Mouse (Mus musculus): ENCODE results near the gene Ccnjl. TPM values are rescaled to one million over a fixed set of nuclear protein-coding genes. Genes with fewer than 3 reads are reported as not detected.

Gene Ccnjl
- polyA plus RNA-seq, 1 experiment from 2014 or later = 28.0 TPM

GRCm38 (mm10) chr11:43509878-43510277 lies 18.7 kb upstream of the Ccnjl start:
- Histone ChIP-seq H3K4me3 (ENCODE audit: low read depth, low read length) (no peak overlapping the region), H3K27me3 (ENCODE audit: control insufficient read depth, insufficient read depth, low read length) (no peaks in the 10 kb centered on the region), H3K27ac (replicated peaks; ENCODE audit: low read depth, low read length) (no peak overlapping the region), H3K9ac (replicated peaks; ENCODE audit: low read length) (no peak overlapping the region), H3K4me1 (ENCODE audit: control insufficient read depth, insufficient read depth, low read length) (no peaks in the 10 kb centered on the region), H3K36me3 (replicated peaks; ENCODE audit: control insufficient read depth, insufficient read depth, low read depth, low read length) (no peaks in the 10 kb centered on the region), H3K9me3 (replicated peaks; ENCODE audit: control insufficient read depth, low read length) (no peaks in the 10 kb centered on the region), H3K4me2 (ENCODE audit: low read depth, low read length) (no peak overlapping the region)
- WGBS = 94% methylated on average over 5 of the region's 5 CpGs
- ATAC-seq (replicated peaks; ENCODE audit: insufficient number of reproducible peaks, low FRiP score, low TSS enrichment, low read depth) (no peak), DNase-seq (ENCODE audit: low spot score) (no peak)

GRCm38 (mm10) chr11:43512661-43513190 lies 15.9 kb upstream of the Ccnjl start:
- ATAC-seq (replicated peaks; ENCODE audit: insufficient number of reproducible peaks, low FRiP score, low TSS enrichment, low read depth) = no peak
- 62% methylated on average over 2 of the region's 2 CpGs for WGBS
- no peaks in the 10 kb centered on the region for H3K9me3 ChIP-seq (replicated peaks; ENCODE audit: control insufficient read depth, low read length)

GRCm38 (mm10) chr11:43516344-43517021 lies 12.1 kb upstream of the Ccnjl start:
- Histone ChIP-seq H3K9me3 (replicated peaks; ENCODE audit: control insufficient read depth, low read length) (no peaks in the 10 kb centered on the region), H3K4me2 (ENCODE audit: low read depth, low read length) (no peak overlapping the region), H3K9ac (replicated peaks; ENCODE audit: low read length) (no peak overlapping the region), H3K4me3 (ENCODE audit: low read depth, low read length) (no peak overlapping the region), H3K4me1 (ENCODE audit: control insufficient read depth, insufficient read depth, low read length) (no peaks in the 10 kb centered on the region), H3K36me3 (replicated peaks; ENCODE audit: control insufficient read depth, insufficient read depth, low read depth, low read length) (no peaks in the 10 kb centered on the region; the same call in 1 of the 2 replicates), H3K27ac (replicated peaks; ENCODE audit: low read depth, low read length) (no peak overlapping the region), H3K27me3 (ENCODE audit: control insufficient read depth, insufficient read depth, low read length) (no peaks in the 10 kb centered on the region)
- 33% methylated on average over 8 of the region's 8 CpGs for WGBS
- ATAC-seq (replicated peaks; ENCODE audit: insufficient number of reproducible peaks, low FRiP score, low TSS enrichment, low read depth) (peak; percentile 77), DNase-seq (ENCODE audit: low spot score) (peak; percentile 57)

More at GRCm38 (mm10) chr11:43512661-43513190, 15.9 kb upstream of the Ccnjl start:
- no peak overlapping the region for H3K27ac ChIP-seq (replicated peaks; ENCODE audit: low read depth, low read length)
- DNase-seq (ENCODE audit: low spot score) = no peak
- H3K4me3 ChIP-seq (ENCODE audit: low read depth, low read length) = no peak overlapping the region
- no peak overlapping the region for H3K9ac ChIP-seq (replicated peaks; ENCODE audit: low read length)
- H3K36me3 ChIP-seq (replicated peaks; ENCODE audit: control insufficient read depth, insufficient read depth, low read depth, low read length) = no peaks in the 10 kb centered on the region; the same call in 1 of the 2 replicates
- no peak overlapping the region for H3K4me2 ChIP-seq (ENCODE audit: low read depth, low read length)
- no peaks in the 10 kb centered on the region for H3K27me3 ChIP-seq (ENCODE audit: control insufficient read depth, insufficient read depth, low read length)
- H3K4me1 ChIP-seq (ENCODE audit: control insufficient read depth, insufficient read depth, low read length) = no peaks in the 10 kb centered on the region

GRCm38 (mm10) chr11:43517641-43518040 lies 10.9 kb upstream of the Ccnjl start:
- 88% methylated on average over 11 of the region's 11 CpGs for WGBS
- DNase-seq (ENCODE audit: low spot score) = no peak
- Histone ChIP-seq H3K4me3 (ENCODE audit: low read depth, low read length) (no peak overlapping the region), H3K9ac (replicated peaks; ENCODE audit: low read length) (no peak overlapping the region), H3K27me3 (ENCODE audit: control insufficient read depth, insufficient read depth, low read length) (no peaks in the 10 kb centered on the region), H3K4me1 (ENCODE audit: control insufficient read depth, insufficient read depth, low read length) (no peaks in the 10 kb centered on the region), H3K4me2 (ENCODE audit: low read depth, low read length) (no peak overlapping the region), H3K36me3 (replicated peaks; ENCODE audit: control insufficient read depth, insufficient read depth, low read depth, low read length) (no peaks in the 10 kb centered on the region; the same call in 1 of the 2 replicates), H3K27ac (replicated peaks; ENCODE audit: low read depth, low read length) (no peak overlapping the region), H3K9me3 (replicated peaks; ENCODE audit: control insufficient read depth, low read length) (no peaks in the 10 kb centered on the region)
- ATAC-seq (replicated peaks; ENCODE audit: insufficient number of reproducible peaks, low FRiP score, low TSS enrichment, low read depth) = no peak

GRCm38 (mm10) chr11:43518086-43518485 lies 10.5 kb upstream of the Ccnjl start:
- no peak overlapping the region for H3K4me2 ChIP-seq (ENCODE audit: low read depth, low read length)
- no peak overlapping the region for H3K4me3 ChIP-seq (ENCODE audit: low read depth, low read length)
- no peak for DNase-seq (ENCODE audit: low spot score)
- no peaks in the 10 kb centered on the region; the same call in 1 of the 2 replicates for H3K36me3 ChIP-seq (replicated peaks; ENCODE audit: control insufficient read depth, insufficient read depth, low read depth, low read length)
- no peaks in the 10 kb centered on the region for H3K27me3 ChIP-seq (ENCODE audit: control insufficient read depth, insufficient read depth, low read length)
- ATAC-seq (replicated peaks; ENCODE audit: insufficient number of reproducible peaks, low FRiP score, low TSS enrichment, low read depth) = no peak
- H3K27ac ChIP-seq (replicated peaks; ENCODE audit: low read depth, low read length) = no peak overlapping the region
- no peak overlapping the region for H3K9ac ChIP-seq (replicated peaks; ENCODE audit: low read length)
- no peaks in the 10 kb centered on the region for H3K9me3 ChIP-seq (replicated peaks; ENCODE audit: control insufficient read depth, low read length)
- H3K4me1 ChIP-seq (ENCODE audit: control insufficient read depth, insufficient read depth, low read length) = no peaks in the 10 kb centered on the region

GRCm38 (mm10) chr11:43518821-43519220 lies 9.8 kb upstream of the Ccnjl start:
- Histone ChIP-seq H3K4me3 (ENCODE audit: low read depth, low read length) (no peak overlapping the region), H3K36me3 (replicated peaks; ENCODE audit: control insufficient read depth, insufficient read depth, low read depth, low read length) (no peaks in the 10 kb centered on the region; the same call in 1 of the 2 replicates)
- no peak for ATAC-seq (replicated peaks; ENCODE audit: insufficient number of reproducible peaks, low FRiP score, low TSS enrichment, low read depth)

GRCm38 (mm10) chr11:43520521-43520920 lies 8.1 kb upstream of the Ccnjl start:
- H3K27ac ChIP-seq (replicated peaks; ENCODE audit: low read depth, low read length) = no peak overlapping the region
- no peak for DNase-seq (ENCODE audit: low spot score)
- H3K9ac ChIP-seq (replicated peaks; ENCODE audit: low read length) = no peak overlapping the region
- no peaks in the 10 kb centered on the region for H3K4me1 ChIP-seq (ENCODE audit: control insufficient read depth, insufficient read depth, low read length)
- no peak overlapping the region for H3K4me2 ChIP-seq (ENCODE audit: low read depth, low read length)
- no peak for ATAC-seq (replicated peaks; ENCODE audit: insufficient number of reproducible peaks, low FRiP score, low TSS enrichment, low read depth)
- no peak overlapping the region for H3K4me3 ChIP-seq (ENCODE audit: low read depth, low read length)
- 85% methylated on average over 3 of the region's 3 CpGs for WGBS
- no peaks in the 10 kb centered on the region for H3K9me3 ChIP-seq (replicated peaks; ENCODE audit: control insufficient read depth, low read length)
- H3K27me3 ChIP-seq (ENCODE audit: control insufficient read depth, insufficient read depth, low read length) = no peaks in the 10 kb centered on the region
- H3K36me3 ChIP-seq (replicated peaks; ENCODE audit: control insufficient read depth, insufficient read depth, low read depth, low read length) = no peaks in the 10 kb centered on the region; the same call in 1 of the 2 replicates

More at GRCm38 (mm10) chr11:43518821-43519220, 9.8 kb upstream of the Ccnjl start:
- H3K9me3 ChIP-seq (replicated peaks; ENCODE audit: control insufficient read depth, low read length) = no peaks in the 10 kb centered on the region
- H3K4me2 ChIP-seq (ENCODE audit: low read depth, low read length) = no peak overlapping the region
- H3K27me3 ChIP-seq (ENCODE audit: control insufficient read depth, insufficient read depth, low read length) = no peaks in the 10 kb centered on the region
- no peak overlapping the region for H3K27ac ChIP-seq (replicated peaks; ENCODE audit: low read depth, low read length)
- no peak overlapping the region for H3K9ac ChIP-seq (replicated peaks; ENCODE audit: low read length)
- H3K4me1 ChIP-seq (ENCODE audit: control insufficient read depth, insufficient read depth, low read length) = no peaks in the 10 kb centered on the region
- no peak for DNase-seq (ENCODE audit: low spot score)

GRCm38 (mm10) chr11:43528078-43528682 lies 404 bp upstream of the Ccnjl start:
- no peak; the same call in none of the 2 replicates for ATAC-seq (replicated peaks; ENCODE audit: insufficient number of reproducible peaks, low FRiP score, low TSS enrichment, low read depth)
- no peaks in the 10 kb centered on the region for H3K27me3 ChIP-seq (ENCODE audit: control insufficient read depth, insufficient read depth, low read length)
- DNase-seq (ENCODE audit: low spot score) = peak; percentile 61

More at GRCm38 (mm10) chr11:43528078-43528682, 404 bp upstream of the Ccnjl start:
- Histone ChIP-seq H3K9me3 (replicated peaks; ENCODE audit: control insufficient read depth, low read length) (no peaks in the 10 kb centered on the region), H3K4me1 (ENCODE audit: control insufficient read depth, insufficient read depth, low read length) (no peaks in the 10 kb centered on the region), H3K27ac (replicated peaks; ENCODE audit: low read depth, low read length) (peak overlapping the region; percentile 73), H3K4me2 (ENCODE audit: low read depth, low read length) (peak overlapping the region; percentile 79), H3K4me3 (ENCODE audit: low read depth, low read length) (peak overlapping the region; percentile 81), H3K9ac (replicated peaks; ENCODE audit: low read length) (peak overlapping the region; percentile 93), H3K36me3 (replicated peaks; ENCODE audit: control insufficient read depth, insufficient read depth, low read depth, low read length) (no peaks in the 10 kb centered on the region; the same call in 1 of the 2 replicates)
- 1% methylated on average over 22 of the region's 25 CpGs for whole genome bisulfite sequencing
